Mouse (Mus musculus) v-Abl transformed pro-B cells (cell line): ENCODE measurements around the gene Cdc34.

Experiments
- in situ Hi-C, 2 experiments: fragments of 400-800 bp; cut with MboI; formaldehyde crosslinking; loops; one replicate each; pipeline ENCODE4 v1.15.1; 2025; ENCODE audit not compliant: unreplicated experiment in 2 of 2

Cdc34 gene

GRCm38 (mm10) chr10:79681591-79682245 lies at the start of gene Cdc34:
Cdc34 (plus strand) TSS chr10:79682195.
- in situ Hi-C loops, result loop anchor here in 1 of 2 experiments (25.0 kb wide), 1 partner anchor 1669 kb away; the partner anchor contains the start of gene Pfkl

- in situ Hi-C loops, result loop anchor here in 1 of 2 experiments (25.0 kb wide), 1 partner anchor 871 kb away; the partner anchor contains the start of gene Ccdc105
These were observed 48.8 kb upstream of the Cdc34 start for GRCm38 (mm10) chr10:79633006-79633777.

- in situ Hi-C loops, result loop anchor here in 1 of 2 experiments (25.0 kb wide), 1 partner anchor 874 kb away; the partner anchor contains the start of gene Ccdc105
These were observed 45.7 kb upstream of the Cdc34 start for GRCm38 (mm10) chr10:79636287-79636686.

- in situ Hi-C loops, result loop anchor here in 1 of 2 experiments (25.0 kb wide), 1 partner anchor 875 kb away; the partner anchor contains the start of gene Ccdc105
These were observed 44.6 kb upstream of the Cdc34 start, which contains the start of gene Shc2 for GRCm38 (mm10) chr10:79637128-79638110. Shc2 (minus strand) TSS chr10:79637918.

GRCm38 (mm10) chr10:79638486-79639204 lies 43.4 kb upstream of the Cdc34 start:
- in situ Hi-C loops, result loop anchor here in 1 of 2 experiments (25.0 kb wide), 1 partner anchor 876 kb away; the partner anchor contains the start of gene Ccdc105

- in situ Hi-C loops, result loop anchor here (10.0 to 25.0 kb wide), 2 partner anchors 883 to 891 kb away; partner anchors contain the start of gene Ccdc105 (in 2 of the 2)
These were observed 36.3 kb upstream of the Cdc34 start, which contains the start of gene Odf3l2 for GRCm38 (mm10) chr10:79645711-79646110. Odf3l2 (minus strand) TSS chr10:79645738.

- in situ Hi-C loops, result loop anchor here (10.0 to 25.0 kb wide), 2 partner anchors 887 to 894 kb away; partner anchors contain the start of gene Ccdc105 (in 2 of the 2)
These were observed 32.8 kb upstream of the Cdc34 start for GRCm38 (mm10) chr10:79649070-79649751.

- in situ Hi-C loops, result loop anchor here (5.0 to 10.0 kb wide), 2 partner anchors 70 to 398 kb away; no protein-coding TSS in a partner anchor
These were observed 29.2 kb upstream of the Cdc34 start for GRCm38 (mm10) chr10:79652789-79653188.

- in situ Hi-C loops, result loop anchor here (5.0 to 10.0 kb wide), 3 partner anchors 53 to 400 kb away; no protein-coding TSS in a partner anchor
These were observed 27.0 kb upstream of the Cdc34 start for GRCm38 (mm10) chr10:79654946-79655395.

- in situ Hi-C loops, result loop anchor here in 1 of 2 experiments (5.0 to 10.0 kb wide), 2 partner anchors 57 to 404 kb away; no protein-coding TSS in a partner anchor
These were observed 23.2 kb upstream of the Cdc34 start for GRCm38 (mm10) chr10:79658829-79659228.

- in situ Hi-C loops, result no loop called here
These were observed 21.7 kb upstream of the Cdc34 start for GRCm38 (mm10) chr10:79660298-79660697.

- in situ Hi-C loops, result no loop called here
These were observed 20.1 kb upstream of the Cdc34 start for GRCm38 (mm10) chr10:79661861-79662260.

GRCm38 (mm10) chr10:79664131-79664665 lies 17.8 kb upstream of the Cdc34 start, which contains the start of gene Madcam1:
Madcam1 (plus strand) TSS chr10:79664559.
- in situ Hi-C loops, result no loop called here

- in situ Hi-C loops, result no loop called here
These were observed 16.9 kb upstream of the Cdc34 start for GRCm38 (mm10) chr10:79665051-79665450.

GRCm38 (mm10) chr10:79666493-79666892 lies 15.5 kb upstream of the Cdc34 start:
- in situ Hi-C loops, result no loop called here

GRCm38 (mm10) chr10:79668076-79668475 lies 13.9 kb upstream of the Cdc34 start:
- in situ Hi-C loops, result no loop called here

GRCm38 (mm10) chr10:79668771-79669575 lies 13.0 kb upstream of the Cdc34 start, which contains the start of gene Tpgs1:
Tpgs1 (plus strand) TSS chr10:79669369.
- in situ Hi-C loops, result no loop called here
